Mouse (Mus musculus) cerebellum, adult 9-10 months (tissue): ENCODE measurements around the gene Cd3g.

Experiments used
- DNase-seq: peaks from one replicate; pipeline ENCODE4 v3.0.0; 2022

Gene Cd3g

DNA sequence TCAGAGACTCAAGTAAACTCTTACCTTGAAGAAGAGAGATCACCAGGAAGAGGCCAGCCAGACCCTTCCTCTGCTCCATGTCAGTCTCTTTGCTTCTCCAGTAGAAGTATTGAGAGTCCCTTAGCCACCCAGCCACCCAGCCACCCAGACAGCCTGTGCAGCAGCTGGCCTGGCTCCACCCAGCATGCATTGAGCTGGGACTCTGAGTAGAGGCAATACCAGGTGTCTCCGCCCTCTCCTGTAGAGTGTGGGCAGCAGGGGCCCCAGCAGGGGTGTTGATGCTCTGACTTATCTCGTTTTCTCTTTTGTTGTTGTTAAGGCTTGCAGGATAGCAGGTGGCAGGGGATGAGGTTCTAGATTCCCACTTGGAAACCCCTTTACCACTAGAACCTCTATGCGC is at the start of gene Cd3g:
TSS of gene Cd3g (minus strand) at position 190 of the 400 bp plus-strand sequence.
- no peak for DNase-seq

DNA sequence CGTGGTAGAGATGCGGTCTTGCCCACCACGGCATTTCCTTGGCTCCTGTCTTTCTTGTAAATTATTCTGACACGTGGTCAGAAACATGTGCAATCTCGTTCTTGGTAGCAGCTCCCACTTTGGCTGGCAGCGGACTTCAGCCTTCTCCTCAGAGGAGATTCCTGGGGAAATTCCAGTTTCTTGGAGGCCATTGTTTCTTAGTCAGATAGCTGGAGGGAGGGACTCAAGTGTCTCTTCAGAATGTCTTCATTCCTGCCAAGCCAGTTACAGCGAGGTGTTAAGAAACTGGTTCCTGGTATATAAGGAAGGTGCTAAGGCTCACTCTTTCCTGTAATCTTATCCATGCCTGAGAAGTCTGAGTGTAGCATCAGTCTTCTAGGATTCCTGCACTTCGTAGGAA is 47.1 kb upstream of the Cd3g start:
- no peak for DNase-seq

GRCm38 (mm10) chr9:45024187-45024586 is 44.0 kb upstream of the Cd3g start:
- no peak for DNase-seq

DNA sequence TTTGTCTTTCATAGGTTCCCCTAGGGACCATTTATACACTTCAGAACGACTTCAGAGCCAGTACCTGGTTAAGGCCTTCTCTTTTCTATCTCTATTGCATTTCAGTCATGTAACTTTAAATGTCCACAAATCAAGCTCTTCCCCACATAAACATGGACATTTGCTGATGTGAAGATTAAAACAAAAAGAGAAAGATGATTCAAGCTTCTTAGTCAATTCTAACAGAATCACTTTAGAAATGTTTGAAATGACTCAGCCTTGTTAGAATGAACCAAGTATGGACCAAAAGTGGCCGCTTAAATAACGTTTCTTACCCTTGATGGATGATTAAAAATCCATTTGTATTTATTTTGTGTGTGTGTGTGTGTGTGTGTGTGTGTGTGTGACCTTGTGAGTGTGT is 43.4 kb upstream of the Cd3g start:
- DNase-seq: no peak

DNA sequence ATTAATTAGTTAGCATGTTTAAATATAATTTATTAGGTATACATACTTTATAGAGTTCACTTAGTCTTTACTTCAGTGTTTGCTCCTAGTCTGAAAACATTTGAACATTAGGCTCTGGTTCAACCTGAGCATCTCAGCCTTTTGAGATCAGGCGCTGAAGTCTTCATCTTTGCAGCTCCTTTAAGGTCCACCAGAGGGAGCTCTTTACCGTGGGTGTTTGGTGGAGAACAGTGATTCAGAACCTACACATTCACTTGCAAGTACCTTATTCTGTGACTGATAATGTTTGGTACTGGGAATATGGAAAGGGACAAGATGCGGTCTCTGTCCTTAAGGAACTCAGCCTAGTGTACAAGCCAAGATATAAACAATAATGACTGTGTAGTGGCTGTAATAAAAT is 42.6 kb upstream of the Cd3g start:
- DNase-seq: peak; percentile 78

- no peak for DNase-seq
Observed at GRCm38 (mm10) chr9:45018031-45018430, 37.8 kb upstream of the Cd3g start.

GRCm38 (mm10) chr9:45015841-45016240 is 35.6 kb upstream of the Cd3g start:
- no peak for DNase-seq

DNA sequence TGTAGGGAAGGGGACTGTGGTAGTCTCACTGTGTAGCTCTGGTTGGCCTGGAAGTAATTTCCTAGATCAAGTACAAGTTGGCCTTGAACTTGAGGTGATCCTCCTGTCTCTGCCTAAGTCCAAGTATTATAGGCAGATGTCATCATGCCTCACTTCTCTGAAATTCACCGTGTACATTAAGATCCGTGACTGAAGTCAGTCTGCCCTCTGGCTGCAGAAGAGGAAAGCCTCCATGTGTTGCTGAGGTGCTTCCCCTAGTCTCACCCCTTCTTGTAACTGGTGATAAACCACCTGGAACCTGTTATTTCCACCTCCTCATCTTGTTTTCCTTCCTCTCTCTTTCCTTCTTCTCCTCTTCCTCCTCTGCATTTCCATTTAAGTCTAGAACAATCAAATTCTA is 34.6 kb upstream of the Cd3g start:
- DNase-seq: no peak

- no peak for DNase-seq
Observed at GRCm38 (mm10) chr9:45011291-45011690, 31.1 kb upstream of the Cd3g start.

DNA sequence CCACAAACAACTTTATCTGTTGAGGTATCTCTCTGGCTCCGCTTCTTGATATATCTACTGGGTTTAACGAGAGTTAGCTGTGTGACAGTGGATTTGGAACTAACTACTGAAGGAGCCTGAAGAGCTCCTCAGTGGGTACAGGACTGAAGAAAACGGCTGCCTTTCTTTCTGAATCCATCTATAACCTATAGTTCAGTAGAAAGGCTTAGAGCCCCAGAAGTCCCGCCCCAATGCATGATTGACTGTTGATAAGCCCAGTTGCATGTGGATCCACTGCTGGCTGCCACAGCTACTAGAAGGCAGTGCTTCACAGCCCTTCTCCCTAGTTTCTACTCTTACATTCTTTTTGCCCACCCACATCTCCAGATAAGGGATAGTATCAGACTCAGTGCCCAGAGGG is 30.2 kb upstream of the Cd3g start:
- DNase-seq: no peak

DNA sequence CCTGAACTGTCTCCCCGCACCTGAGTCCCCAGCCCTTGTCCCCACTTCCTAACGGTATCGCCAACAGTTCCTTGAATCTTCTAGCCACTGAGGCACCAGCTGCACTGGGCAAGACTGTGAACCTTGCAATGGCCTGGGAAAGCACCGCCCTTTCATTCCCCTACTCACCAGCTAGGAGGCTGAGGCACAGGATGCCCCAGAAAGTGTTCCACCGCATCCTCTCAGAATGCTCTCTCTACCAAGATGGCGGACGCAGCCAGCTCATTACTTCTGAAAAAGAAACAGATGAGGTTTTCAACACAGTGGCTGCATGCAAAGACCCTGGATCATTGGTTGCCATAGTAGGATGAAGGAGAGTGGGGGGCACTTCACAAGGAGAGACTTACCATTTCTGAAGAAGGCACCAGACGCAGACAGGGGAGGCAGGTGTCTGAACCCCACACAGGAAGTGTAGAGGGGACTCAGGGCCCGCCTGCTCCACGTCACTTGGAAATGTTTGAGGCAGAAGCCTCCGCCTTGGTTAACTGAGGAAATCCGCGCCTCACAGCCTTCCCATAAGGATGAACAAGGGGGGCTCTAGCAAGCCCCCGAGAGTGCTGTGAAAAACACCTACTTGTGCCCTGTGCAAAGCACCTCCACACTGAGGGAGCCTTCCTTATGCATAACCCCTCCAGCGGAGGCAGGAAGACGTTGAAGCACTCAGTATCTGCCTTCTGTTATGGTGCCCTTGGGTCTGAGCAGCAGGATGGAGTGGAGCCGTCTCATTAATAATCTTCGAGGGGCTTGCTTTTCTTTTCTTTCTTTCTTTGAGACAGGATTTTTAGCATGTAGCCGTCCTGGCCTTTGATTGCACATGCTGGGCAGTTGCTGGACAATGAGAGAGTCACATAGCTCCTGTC is 29.2 kb upstream of the Cd3g start, which contains the start of gene Cd3e:
TSS of gene Cd3e (minus strand) at position 448 of the 899 bp plus-strand sequence.
- no peak for DNase-seq

- DNase-seq: no peak
Observed at GRCm38 (mm10) chr9:45008342-45008741, 28.1 kb upstream of the Cd3g start.

DNA sequence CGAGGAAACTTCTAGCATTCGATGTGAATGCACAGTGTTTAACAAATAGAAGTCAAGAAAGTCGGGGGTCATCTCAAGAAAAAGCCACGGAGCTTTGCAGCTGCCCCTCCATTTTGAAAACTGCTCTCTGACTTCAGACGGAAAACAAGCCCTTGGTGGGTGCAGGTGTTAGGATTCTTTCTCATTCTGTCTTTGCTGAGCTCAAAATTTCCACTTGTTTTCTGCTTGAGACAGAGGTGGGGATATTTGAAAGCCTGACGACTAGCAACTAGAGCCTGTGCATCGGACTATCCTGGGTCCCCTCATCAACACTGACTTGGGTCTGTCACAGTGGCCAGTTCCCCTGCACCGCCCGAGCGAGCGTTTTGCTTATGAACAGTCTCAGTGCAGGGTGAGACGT is 27.2 kb upstream of the Cd3g start:
- no peak for DNase-seq

- DNase-seq: no peak
Observed at GRCm38 (mm10) chr9:45000249-45000648, 20.0 kb upstream of the Cd3g start.

GRCm38 (mm10) chr9:44999776-45000175 is 19.5 kb upstream of the Cd3g start:
- DNase-seq: no peak

DNA sequence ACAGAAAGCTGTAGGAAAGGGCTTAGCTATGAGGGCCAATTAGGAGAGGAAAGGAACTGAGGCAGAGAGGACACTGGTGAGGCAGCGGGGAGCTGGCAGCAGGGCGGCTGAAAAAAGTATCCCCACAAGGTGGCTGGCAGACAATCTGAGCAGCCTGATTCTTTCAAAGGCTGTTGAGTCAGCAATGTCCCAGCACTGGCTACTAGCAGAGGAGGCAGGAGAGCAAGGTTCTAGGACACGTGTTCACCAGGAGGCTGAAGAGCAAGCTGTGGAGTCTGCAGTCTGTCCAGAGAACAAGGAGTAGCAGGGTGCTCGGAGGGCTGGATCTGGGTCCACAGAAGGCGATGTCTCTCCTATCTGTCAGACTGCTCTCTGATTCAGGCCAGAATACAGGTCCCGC is 18.9 kb upstream of the Cd3g start:
- DNase-seq: peak; percentile 70

DNA sequence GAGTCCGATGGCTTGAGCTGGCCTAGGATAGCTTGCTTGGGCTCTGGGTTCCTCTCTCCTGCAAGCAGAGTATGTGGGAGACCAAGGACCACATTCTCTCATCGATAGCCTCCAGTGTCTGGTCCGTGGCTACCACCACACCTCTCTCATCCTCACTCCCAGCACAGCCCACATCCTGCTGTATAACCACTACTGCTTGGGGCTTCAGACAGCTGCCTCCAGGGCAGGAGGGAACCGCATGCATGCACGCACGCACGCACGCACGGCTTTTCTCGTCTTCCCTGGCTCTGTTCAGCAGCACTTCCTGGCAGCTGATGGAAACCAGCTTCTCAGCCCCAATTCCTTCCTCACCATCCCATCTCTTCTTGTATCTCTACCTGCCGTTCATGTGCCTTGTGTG is 17.9 kb upstream of the Cd3g start:
- no peak for DNase-seq

GRCm38 (mm10) chr9:44996590-44996989 is 16.4 kb upstream of the Cd3g start:
- no peak for DNase-seq

DNA sequence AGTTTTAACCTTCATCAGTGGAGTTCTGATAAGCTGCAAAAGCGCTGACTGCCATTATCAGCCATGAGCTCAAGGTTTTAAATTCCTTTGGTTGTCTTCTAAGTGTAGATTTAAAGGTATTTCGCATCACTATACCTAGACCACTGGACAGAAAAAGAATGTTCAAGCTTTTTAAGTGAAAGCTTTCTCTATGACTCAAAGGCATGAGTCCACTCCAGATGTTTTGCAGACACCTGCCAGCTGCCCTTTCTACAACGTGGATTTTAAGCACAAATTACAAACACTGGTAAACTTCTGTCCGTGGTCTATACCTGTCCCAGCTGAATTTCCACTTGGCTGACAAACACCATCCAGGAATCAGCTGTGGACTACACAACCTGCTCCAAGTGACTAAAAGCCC is 14.7 kb upstream of the Cd3g start:
- DNase-seq: no peak

GRCm38 (mm10) chr9:44993268-44993667 is 13.0 kb upstream of the Cd3g start:
- DNase-seq: no peak

GRCm38 (mm10) chr9:44992271-44992670 is 12.0 kb upstream of the Cd3g start:
- DNase-seq: peak; percentile 68

- no peak for DNase-seq
Observed at GRCm38 (mm10) chr9:44991821-44992220, 11.6 kb upstream of the Cd3g start.

- no peak for DNase-seq
Observed at GRCm38 (mm10) chr9:44986976-44987375, 6.7 kb upstream of the Cd3g start.

DNA sequence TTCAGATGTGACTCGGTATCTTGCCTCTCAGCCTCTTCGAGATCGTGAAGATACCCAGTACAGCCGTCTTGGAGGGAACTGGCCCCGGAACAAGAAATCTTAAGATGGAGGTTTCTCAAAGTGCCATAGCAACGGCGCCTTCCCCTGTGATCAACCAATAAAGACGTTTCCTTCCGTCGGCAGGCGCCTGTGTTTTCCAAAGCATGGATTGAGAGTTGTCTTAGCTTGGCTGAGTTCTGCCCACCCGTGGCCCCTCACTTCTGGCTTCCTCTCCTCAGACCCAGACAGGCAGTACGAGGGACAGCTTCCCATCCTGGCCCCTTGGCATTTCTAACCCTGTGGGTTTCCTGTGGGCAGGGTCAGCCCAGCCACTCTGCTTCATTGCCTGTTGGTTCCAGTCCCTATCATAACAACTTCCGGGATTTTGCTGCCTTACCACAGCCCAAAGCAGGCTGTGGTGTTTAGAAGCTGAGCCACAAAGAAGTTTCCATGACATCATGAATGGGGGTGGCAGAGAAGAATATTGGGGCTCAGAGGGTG is 6.1 kb upstream of the Cd3g start:
- no peak for DNase-seq

DNA sequence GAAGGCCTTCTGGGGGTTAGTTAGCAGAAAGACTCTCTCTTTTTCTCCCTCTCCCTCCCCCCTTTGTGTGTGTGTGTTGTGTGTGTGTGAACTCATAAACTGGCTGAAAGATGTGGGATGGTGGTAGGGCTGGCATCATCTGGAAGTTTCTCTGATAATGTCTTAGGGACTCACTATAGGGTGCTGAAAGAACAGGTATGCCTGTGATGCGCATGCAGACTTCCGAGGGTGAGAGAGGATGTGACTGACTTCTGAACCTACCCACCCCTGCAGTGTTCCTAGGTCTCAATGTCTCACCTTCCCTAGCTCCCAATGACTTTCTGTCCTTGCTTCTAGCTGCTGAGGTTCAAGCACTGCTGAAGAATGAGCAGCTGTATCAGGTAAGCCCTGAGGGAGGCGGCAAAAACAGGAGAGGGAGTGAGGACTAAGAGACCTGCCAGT is 5.5 kb upstream of the Cd3g start:
- DNase-seq: no peak
